Mouse (Mus musculus) limb, embryonic 12.5 days (tissue): Measurements from ENCODE around the gene Fads2. TPM values are rescaled to one million over a fixed set of nuclear protein-coding genes. Genes with fewer than 3 reads are reported as not detected.
"Not testable (repeated sequence)": the region's sequence is repeated elsewhere in the genome, so short reads cannot be mapped to it uniquely, and the experiment has no call there.

Experiments
- ATAC-seq: fragments of 200-750 bp; cut with Nextera tagmentation; 2 replicates; pipeline ENCODE4 v1.8.0; 2017; ENCODE audit warnings: low read depth, moderate TSS enrichment; ENCODE audit not compliant: insufficient number of reproducible peaks, insufficient read depth, low FRiP score, low TSS enrichment
- H3K27ac ChIP-seq: fragments of 300-500 bp; sonication (generic); 2 replicates; pipeline ENCODE4 v1.5.1; 2016; ENCODE audit warnings: mild to moderate bottlenecking, moderate library complexity
- H3K27me3 ChIP-seq: fragments of 300-500 bp; sonication (generic); 2 replicates; pipeline ENCODE4 v1.6.1; 2016; ENCODE audit warnings: mild to moderate bottlenecking, moderate library complexity
- H3K36me3 ChIP-seq: fragments of 300-500 bp; sonication (generic); 2 replicates; pipeline ENCODE4 v1.6.1; 2016; ENCODE audit warnings: mild to moderate bottlenecking, moderate library complexity
- H3K4me1 ChIP-seq: fragments of 300-500 bp; sonication (generic); replicated peaks from 2 replicates; pipeline ENCODE4 v1.6.1; 2016
- H3K4me2 ChIP-seq: fragments of 300-500 bp; sonication (generic); 2 replicates; pipeline ENCODE4 v1.6.1; 2016; ENCODE audit warnings: mild to moderate bottlenecking, moderate library complexity
- H3K4me3 ChIP-seq: fragments of 300-500 bp; sonication (generic); replicated peaks from 2 replicates; pipeline ENCODE4 v1.5.1; 2016; ENCODE audit warnings: mild to moderate bottlenecking
- H3K9ac ChIP-seq: fragments of 300-500 bp; sonication (generic); replicated peaks from 2 replicates; pipeline ENCODE4 v1.6.1; 2016; ENCODE audit warnings: mild to moderate bottlenecking, moderate library complexity
- H3K9me3 ChIP-seq: fragments of 300-500 bp; sonication (generic); 2 replicates; pipeline ENCODE4 v1.6.1; 2016; ENCODE audit warnings: mild to moderate bottlenecking, moderate library complexity
- WGBS: fragments of 180-500 bp; shearing (Covaris S2); methylation state at CpG from one replicate; pipeline ENCODE4 v1.1.7; 2016; 5-methylcytosine and 5-hydroxymethylcytosine counted together
- polyA plus RNA-seq: library from polyadenylated mRNA; unstranded; fragments of >200 nt; fragmentation: Nextera tagmentation; extraction: Ambion mirVana; gene quantifications from 2 replicates; pipeline ENCODE4 v1.2.1, GENCODE M21; 2016

The Fads2 gene
- 117 and 124 TPM in 2 replicates for polyA plus RNA-seq

GRCm38 (mm10) chr19:10101341-10102053 is at the start of gene Fads2:
Fads2 (minus strand) TSS chr19:10101746.
- Histone ChIP-seq H3K4me3 (peak within 1 kb of the TSS; percentile 75), H3K4me1 (peaks cover 34% of the 10 kb centered on the region), H3K4me2 (peak within 1 kb of the TSS; percentile 80), H3K36me3 (peaks cover 21% of the 10 kb centered on the region), H3K9ac (peak within 1 kb of the TSS; percentile 84), H3K27me3 (no peaks in the 10 kb centered on the region), H3K27ac (peak within 1 kb of the TSS; percentile 95), H3K9me3 (no peaks in the 10 kb centered on the region)
- under 1% methylated on average over 56 of the region's 57 CpGs for WGBS
- peak; percentile 95 for ATAC-seq

DNA sequence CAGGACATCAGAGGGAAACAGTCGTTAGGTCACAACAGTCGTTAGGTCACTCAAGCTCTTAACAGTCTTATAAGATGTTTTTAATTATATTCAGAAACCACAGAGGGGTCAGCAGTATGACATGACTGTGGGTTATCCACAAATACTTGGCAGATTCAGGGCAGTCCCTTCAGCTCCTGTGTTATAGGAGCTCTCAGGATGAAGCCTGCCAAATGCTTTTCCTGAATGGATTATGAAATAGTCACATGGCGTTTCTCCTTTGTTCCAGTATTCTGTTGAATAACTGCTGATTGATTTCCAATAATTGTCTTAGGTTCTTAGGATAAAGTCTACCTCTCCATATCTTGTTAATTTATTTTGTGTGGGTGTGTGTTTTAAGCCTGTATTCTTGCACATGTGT is 47.6 kb upstream of the Fads2 start:
- H3K9ac ChIP-seq = no peak overlapping the region
- no peak for ATAC-seq
- no peaks in the 10 kb centered on the region for H3K36me3 ChIP-seq
- H3K27me3 ChIP-seq = no peaks in the 10 kb centered on the region
- no peaks in the 10 kb centered on the region for H3K4me1 ChIP-seq
- H3K4me2 ChIP-seq = no peak overlapping the region
- no peak overlapping the region for H3K4me3 ChIP-seq
- 39% methylated on average over 3 of the region's 3 CpGs for WGBS
- no peak overlapping the region for H3K27ac ChIP-seq
- H3K9me3 ChIP-seq = no peaks in the 10 kb centered on the region

DNA sequence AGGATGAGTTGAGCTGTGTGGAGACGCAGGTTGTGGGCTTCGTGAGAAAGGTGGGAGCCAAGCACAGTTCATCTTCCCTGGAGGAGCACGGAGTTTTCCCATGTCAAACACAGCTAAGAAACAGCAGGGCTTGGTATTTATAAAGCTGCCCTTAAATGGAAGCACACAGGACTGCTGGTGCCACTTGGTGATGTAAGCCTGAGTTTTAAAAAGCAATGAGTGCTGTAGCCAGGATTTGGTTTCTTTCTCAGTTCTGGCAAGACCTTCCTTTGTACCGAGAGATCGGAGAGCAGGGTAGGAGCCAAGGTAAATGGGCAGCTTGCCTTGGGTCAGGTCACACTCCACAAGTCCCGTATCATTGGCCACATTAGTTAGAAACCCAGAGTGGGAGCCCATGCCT is 47.0 kb upstream of the Fads2 start:
- Histone ChIP-seq H3K4me1 (no peaks in the 10 kb centered on the region), H3K27ac (no peak overlapping the region), H3K27me3 (no peaks in the 10 kb centered on the region), H3K4me3 (no peak overlapping the region), H3K9ac (no peak overlapping the region), H3K9me3 (no peaks in the 10 kb centered on the region), H3K36me3 (no peaks in the 10 kb centered on the region), H3K4me2 (no peak overlapping the region)
- 86% methylated on average over 6 of the region's 6 CpGs for WGBS
- ATAC-seq = no peak

DNA sequence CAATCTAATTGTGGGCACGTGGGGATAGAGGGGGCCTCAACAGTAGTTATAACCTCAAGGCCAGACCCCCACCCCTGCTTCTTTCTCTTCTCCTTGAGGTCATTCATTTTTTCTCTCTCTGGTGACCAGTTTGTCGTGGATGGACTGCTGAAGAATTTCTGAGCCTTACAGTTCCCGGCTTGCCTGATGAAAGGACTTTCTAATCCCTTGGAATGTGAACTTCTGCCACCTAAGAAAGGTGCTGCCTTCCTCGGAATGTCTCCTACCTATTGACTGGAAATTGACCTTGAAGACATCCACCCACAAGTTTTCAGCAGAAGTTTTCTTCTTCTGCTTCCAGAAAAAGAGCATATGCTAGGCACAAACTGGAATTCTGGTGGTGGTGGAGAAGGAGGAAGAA is 42.9 kb upstream of the Fads2 start:
- Histone ChIP-seq H3K27ac (no peak overlapping the region), H3K9me3 (no peaks in the 10 kb centered on the region), H3K4me3 (no peak overlapping the region)

GRCm38 (mm10) chr19:10143667-10144066 is 42.1 kb upstream of the Fads2 start:
- Histone ChIP-seq H3K27ac (no peak overlapping the region), H3K27me3 (no peaks in the 10 kb centered on the region), H3K4me3 (no peak overlapping the region), H3K36me3 (no peaks in the 10 kb centered on the region), H3K9me3 (no peaks in the 10 kb centered on the region), H3K4me1 (no peaks in the 10 kb centered on the region), H3K9ac (no peak overlapping the region), H3K4me2 (no peak overlapping the region)
- ATAC-seq = no peak
- WGBS = 81% methylated on average over 2 of the region's 2 CpGs

More for the DNA sequence above, 42.9 kb upstream of the Fads2 start:
- WGBS = 54% methylated on average over 4 of the region's 4 CpGs
- no peak overlapping the region for H3K4me2 ChIP-seq
- H3K9ac ChIP-seq = no peak overlapping the region
- no peaks in the 10 kb centered on the region for H3K36me3 ChIP-seq
- H3K4me1 ChIP-seq = no peaks in the 10 kb centered on the region
- no peak for ATAC-seq
- H3K27me3 ChIP-seq = no peaks in the 10 kb centered on the region

- Histone ChIP-seq H3K4me3 (no peak overlapping the region), H3K9ac (no peak overlapping the region), H3K27ac (no peak overlapping the region), H3K4me2 (no peak overlapping the region), H3K27me3 (no peaks in the 10 kb centered on the region), H3K9me3 (no peaks in the 10 kb centered on the region), H3K36me3 (no peaks in the 10 kb centered on the region), H3K4me1 (no peaks in the 10 kb centered on the region)
- WGBS = 87% methylated on average over 6 of the region's 6 CpGs
- no peak for ATAC-seq
Measured at GRCm38 (mm10) chr19:10139736-10140135, 38.2 kb upstream of the Fads2 start.

GRCm38 (mm10) chr19:10137423-10137822 is 35.9 kb upstream of the Fads2 start:
- Histone ChIP-seq H3K4me2 (no peak overlapping the region), H3K4me3 (no peak overlapping the region)
- WGBS = 78% methylated on average over 5 of the region's 5 CpGs

DNA sequence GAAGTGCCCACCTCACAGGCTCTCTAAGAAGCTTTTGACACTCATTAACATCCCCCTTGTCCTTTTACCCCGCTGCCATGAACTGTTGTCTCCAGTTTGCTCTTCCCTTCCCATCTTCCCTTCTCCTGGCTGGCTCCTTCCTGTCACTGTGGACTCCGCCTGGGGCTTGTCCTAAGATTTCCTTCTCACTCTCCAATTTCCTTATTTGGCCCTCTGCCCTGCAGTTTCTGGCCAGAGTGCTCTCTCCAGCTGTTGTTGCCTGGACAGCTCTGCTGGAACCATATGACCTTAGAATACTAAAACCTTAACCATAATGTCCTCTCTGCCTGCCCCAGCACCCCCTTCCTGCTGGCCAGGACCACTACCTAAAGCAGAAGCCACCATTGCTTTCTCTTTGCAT is 33.1 kb upstream of the Fads2 start:
- no peak for ATAC-seq
- WGBS = 55% methylated on average over 2 of the region's 2 CpGs
- Histone ChIP-seq H3K4me2 (no peak overlapping the region), H3K36me3 (no peaks in the 10 kb centered on the region), H3K27ac (no peak overlapping the region), H3K9ac (no peak overlapping the region), H3K27me3 (no peaks in the 10 kb centered on the region), H3K4me3 (no peak overlapping the region), H3K4me1 (no peaks in the 10 kb centered on the region), H3K9me3 (no peaks in the 10 kb centered on the region)

More at GRCm38 (mm10) chr19:10137423-10137822, 35.9 kb upstream of the Fads2 start:
- Histone ChIP-seq H3K9me3 (no peaks in the 10 kb centered on the region), H3K4me1 (no peaks in the 10 kb centered on the region), H3K36me3 (no peaks in the 10 kb centered on the region), H3K27ac (no peak overlapping the region), H3K9ac (no peak overlapping the region), H3K27me3 (no peaks in the 10 kb centered on the region)
- ATAC-seq = no peak

DNA sequence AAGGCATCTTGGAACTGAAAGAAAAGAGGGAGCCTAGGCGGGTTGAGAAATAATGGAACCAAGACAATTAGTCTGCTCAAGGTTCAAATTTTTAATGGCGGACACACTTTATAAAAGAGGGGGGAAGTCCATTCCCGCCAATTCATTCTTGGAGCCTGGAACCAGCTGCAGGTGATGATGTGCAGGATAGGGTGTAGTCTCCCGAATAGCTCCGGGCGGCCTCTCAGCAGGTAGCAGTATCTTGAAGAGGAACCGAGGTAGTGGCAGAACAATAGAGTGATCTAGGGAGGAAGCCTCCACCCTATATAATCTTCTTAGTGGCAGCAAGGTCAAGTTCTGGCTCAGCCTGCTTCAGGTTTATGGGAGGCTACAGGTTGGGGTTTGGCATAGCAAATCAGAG is 28.0 kb upstream of the Fads2 start:
- 77% methylated on average over 7 of the region's 7 CpGs for WGBS

GRCm38 (mm10) chr19:10126479-10127250 is 25.1 kb upstream of the Fads2 start:
- WGBS = 46% methylated on average over 5 of the region's 5 CpGs
- 0 out of 2 replicates have a peak overlapping the region, but pooled peaks have one; percentile 12 for H3K27ac ChIP-seq
- H3K27me3 ChIP-seq = no peaks in the 10 kb centered on the region
- H3K4me3 ChIP-seq = no peak overlapping the region
- H3K36me3 ChIP-seq = no peaks in the 10 kb centered on the region
- H3K9me3 ChIP-seq = no peaks in the 10 kb centered on the region
- no peak for ATAC-seq
- H3K4me2 ChIP-seq = no peak overlapping the region
- no peaks in the 10 kb centered on the region for H3K4me1 ChIP-seq
- no peak overlapping the region for H3K9ac ChIP-seq

More for the DNA sequence above, 28.0 kb upstream of the Fads2 start:
- not testable (repeated sequence) for H3K4me1 ChIP-seq, ATAC-seq, H3K36me3 ChIP-seq, H3K9me3 ChIP-seq, H3K27me3 ChIP-seq, H3K9ac ChIP-seq, H3K27ac ChIP-seq, H3K4me2 ChIP-seq, H3K4me3 ChIP-seq

GRCm38 (mm10) chr19:10123892-10124634 is 22.5 kb upstream of the Fads2 start:
- H3K4me3 ChIP-seq = no peak overlapping the region
- no peaks in the 10 kb centered on the region for H3K9me3 ChIP-seq
- H3K36me3 ChIP-seq = no peaks in the 10 kb centered on the region
- H3K27ac ChIP-seq = no peak overlapping the region
- no peak overlapping the region for H3K9ac ChIP-seq
- no peaks in the 10 kb centered on the region for H3K4me1 ChIP-seq
- no peak for ATAC-seq
- H3K4me2 ChIP-seq = no peak overlapping the region
- 86% methylated on average over 7 of the region's 7 CpGs for WGBS
- no peaks in the 10 kb centered on the region for H3K27me3 ChIP-seq
